ENCODE assay signal across 8 mouse cellular contexts in genomic region chr4:126428682-126429346, GRCm38 (mm10). TPM values are rescaled to one million over a fixed set of nuclear protein-coding genes. Genes with fewer than 3 reads are reported as not detected.
DNase-seq lines count a peak whose midpoint lies in the region; ATAC-seq and TF ChIP-seq lines count a peak whose summit lies in the region.

No protein-coding gene starts in this region.

- peak; percentile 13 for DNase-seq in adrenal gland, postnatal 10 days
- no peak for DNase-seq in adrenal gland, postnatal 25 days
- peak; percentile 21 for DNase-seq in 3T3-L1 (ENCODE audit: low read depth, low spot score)
- DNase-seq in intestine, embryonic 14.5 days (ENCODE audit: low spot score), result peak; percentile 57
- DNase-seq in midbrain, postnatal 0 days (ENCODE audit: low spot score), result peak; percentile 24
- DNase-seq in adrenal gland, adult 18-20 months (ENCODE audit: low spot score in 2 of 2), result no peak
- DNase-seq in thymus, postnatal 36 days, result no peak

- H3K27ac ChIP-seq in embryonic facial prominence, embryonic 13.5 days, result peak overlapping the region; percentile 90
- H3K27ac ChIP-seq in intestine, embryonic 14.5 days (ENCODE audit: low read depth), result peak overlapping the region; percentile 54
- peak overlapping the region; percentile 77 for H3K27ac ChIP-seq in midbrain, postnatal 0 days (ENCODE audit: low read depth, low read length)

- H3K4me1 ChIP-seq in embryonic facial prominence, embryonic 13.5 days, result peaks cover 9% of the 10 kb centered on the region
- H3K4me1 ChIP-seq in intestine, embryonic 14.5 days (replicated peaks; ENCODE audit: control insufficient read depth, insufficient read depth, low read length), result peaks cover 9% of the 10 kb centered on the region; the same call in 1 of the 2 replicates
- H3K4me1 ChIP-seq in midbrain, postnatal 0 days (ENCODE audit: insufficient read depth, low read length), result no peaks in the 10 kb centered on the region; the same call in 1 of the 2 replicates

- no peak for ATAC-seq in embryonic facial prominence, embryonic 13.5 days (ENCODE audit: insufficient number of reproducible peaks, insufficient read depth, low FRiP score, low TSS enrichment, low read depth)
- peak; percentile 37; the same call in 1 of the 2 replicates for ATAC-seq in intestine, embryonic 14.5 days (replicated peaks; ENCODE audit: low FRiP score, low TSS enrichment, low read depth)
- no peak; the same call in 1 of the 2 replicates for ATAC-seq in midbrain, postnatal 0 days (ENCODE audit: low FRiP score)

- H3K9me3 ChIP-seq in embryonic facial prominence, embryonic 13.5 days, result no peaks in the 10 kb centered on the region
- no peaks in the 10 kb centered on the region for H3K9me3 ChIP-seq in intestine, embryonic 14.5 days (ENCODE audit: control insufficient read depth, low read length)
- H3K9me3 ChIP-seq in midbrain, postnatal 0 days (ENCODE audit: low read length), result no peaks in the 10 kb centered on the region

- no peaks in the 10 kb centered on the region for H3K36me3 ChIP-seq in embryonic facial prominence, embryonic 13.5 days
- H3K36me3 ChIP-seq in intestine, embryonic 14.5 days (ENCODE audit: control insufficient read depth, insufficient read depth, low read length), result no peaks in the 10 kb centered on the region
- H3K36me3 ChIP-seq in midbrain, postnatal 0 days (ENCODE audit: insufficient read depth, low read length), result no peaks in the 10 kb centered on the region

- peak overlapping the region; percentile 99 for H3K4me3 ChIP-seq in embryonic facial prominence, embryonic 13.5 days
- peak overlapping the region; percentile 82 for H3K4me3 ChIP-seq in intestine, embryonic 14.5 days (ENCODE audit: low read depth, low read length)
- H3K4me3 ChIP-seq in midbrain, postnatal 0 days (ENCODE audit: low read depth, low read length), result peak overlapping the region; percentile 90

- 1% methylated on average over 24 of the region's 24 CpGs for WGBS in embryonic facial prominence, embryonic 13.5 days
- WGBS in intestine, embryonic 14.5 days, result 3% methylated on average over 24 of the region's 24 CpGs
- 1% methylated on average over 24 of the region's 24 CpGs for WGBS in midbrain, postnatal 0 days

- no peak for TF ChIP-seq CTCF in midbrain, postnatal 0 days (IDR thresholded peaks at IDR 0.05)

- peak overlapping the region; percentile 92 for H3K4me2 ChIP-seq in embryonic facial prominence, embryonic 13.5 days
- H3K4me2 ChIP-seq in intestine, embryonic 14.5 days (ENCODE audit: low read length), result peak overlapping the region; percentile 94
- H3K4me2 ChIP-seq in midbrain, postnatal 0 days (ENCODE audit: low read depth, low read length, poor library complexity, severe bottlenecking), result peak overlapping the region; percentile 87

- H3K27me3 ChIP-seq in embryonic facial prominence, embryonic 13.5 days, result no peaks in the 10 kb centered on the region
- no peaks in the 10 kb centered on the region for H3K27me3 ChIP-seq in intestine, embryonic 14.5 days (replicated peaks; ENCODE audit: control insufficient read depth, insufficient read depth, low read length)
- H3K27me3 ChIP-seq in midbrain, postnatal 0 days (ENCODE audit: insufficient read depth, low read length), result no peaks in the 10 kb centered on the region

- H3K9ac ChIP-seq in embryonic facial prominence, embryonic 13.5 days, result peak overlapping the region; percentile 92
- peak overlapping the region; percentile 71 for H3K9ac ChIP-seq in intestine, embryonic 14.5 days (ENCODE audit: low read length)
- peak overlapping the region; percentile 91 for H3K9ac ChIP-seq in midbrain, postnatal 0 days (replicated peaks; ENCODE audit: low read length, poor library complexity, severe bottlenecking)

RNA-seq across cellular contexts. Expression of gene Ago3, which starts 0.5 kb away (rescaled TPM):
- total RNA-seq in adrenal gland, postnatal 10 days (2021), result 10 to 100 TPM; 11.1 to 18.3 TPM
- 13.9 and 17.6 TPM in 2 replicates for total RNA-seq in adrenal gland, postnatal 25 days (2021)
- polyA plus RNA-seq in embryonic facial prominence, embryonic 13.5 days (2015; fragmentation: Nextera tagmentation; extraction: Ambion mirVana), result 20.1 and 24.9 TPM in 2 replicates
- polyA plus RNA-seq in intestine, embryonic 14.5 days (2014; fragmentation: Nextera tagmentation; extraction: Ambion mirVana), result 12.3 and 13.2 TPM in 2 replicates
- total RNA-seq in midbrain, postnatal 0 days (2014; rRNA removed), result 9.8 and 10.6 TPM in 2 replicates
- 9.4 and 11.8 TPM in 2 replicates for polyA plus RNA-seq in midbrain, postnatal 0 days (2015; fragmentation: Nextera tagmentation; extraction: Ambion mirVana)
- 10 to 100 TPM; 19.6 to 20.3 TPM for total RNA-seq in adrenal gland, adult 18-20 months (2021)

RNA-seq across cellular contexts. Expression of gene Ago1, which starts 39.6 kb away (rescaled TPM):
- total RNA-seq in adrenal gland, postnatal 10 days (2021), result 10 to 100 TPM; 27.1 to 34.1 TPM
- total RNA-seq in adrenal gland, postnatal 25 days (2021), result 39.4 and 47.1 TPM in 2 replicates
- 7.4 and 8.1 TPM in 2 replicates for polyA plus RNA-seq in embryonic facial prominence, embryonic 13.5 days (2015; fragmentation: Nextera tagmentation; extraction: Ambion mirVana)
- 8.0 and 8.9 TPM in 2 replicates for polyA plus RNA-seq in intestine, embryonic 14.5 days (2014; fragmentation: Nextera tagmentation; extraction: Ambion mirVana)
- 36.3 and 49.8 TPM in 2 replicates for total RNA-seq in midbrain, postnatal 0 days (2014; rRNA removed)
- polyA plus RNA-seq in midbrain, postnatal 0 days (2015; fragmentation: Nextera tagmentation; extraction: Ambion mirVana), result 5.0 and 6.4 TPM in 2 replicates
- 10 to 100 TPM; 25.6 to 36.9 TPM for total RNA-seq in adrenal gland, adult 18-20 months (2021)

Comparison
In these comparisons a context has a peak if more than half of its experiments do, and no peak if none do; other contexts are left out.
1. DNase-seq: peak in adrenal gland, postnatal 10 days (single experiment), 3T3-L1 (single experiment), intestine, embryonic 14.5 days (single experiment) and midbrain, postnatal 0 days (single experiment); none in adrenal gland, postnatal 25 days (single experiment), adrenal gland, adult 18-20 months (0 of 2) and thymus, postnatal 36 days (0 of 2).
2. Peak in every context shown above with its lines, with median percentiles within 50 percentile points of each other: H3K27ac ChIP-seq, H3K4me2 ChIP-seq, H3K4me3 ChIP-seq and H3K9ac ChIP-seq.